Mouse (Mus musculus) heart, embryonic 11.5 days (tissue): ENCODE data around the gene Timp3. TPM values are rescaled to one million over a fixed set of nuclear protein-coding genes. Genes with fewer than 3 reads are reported as not detected.
A peak's percentile ranks its signal among the peaks of the same experiment; 100 is the strongest.

ENCODE experiments used
- ATAC-seq: fragments of 200-750 bp; cut with Nextera tagmentation; replicated peaks from 2 replicates; pipeline ENCODE4 v1.8.0; 2017; ENCODE audit warnings: moderate library complexity; ENCODE audit not compliant: insufficient number of reproducible peaks, low FRiP score, low TSS enrichment
- H3K27ac ChIP-seq: fragments of 300-500 bp; sonication (generic); 2 replicates; pipeline ENCODE4 v1.5.1; 2014; ENCODE audit warnings: mild to moderate bottlenecking, low read depth, low read length
- H3K27me3 ChIP-seq: fragments of 300-500 bp; sonication (generic); 2 replicates; pipeline ENCODE4 v1.6.1; 2014; ENCODE audit warnings: mild to moderate bottlenecking, low read length, mixed read lengths; ENCODE audit not compliant: control insufficient read depth, insufficient read depth
- H3K36me3 ChIP-seq: fragments of 300-500 bp; sonication (generic); 2 replicates; pipeline ENCODE4 v1.6.1; 2014; ENCODE audit warnings: mild to moderate bottlenecking, low read length, moderate library complexity, mixed read lengths; ENCODE audit not compliant: control insufficient read depth, insufficient read depth
- H3K4me1 ChIP-seq: fragments of 300-500 bp; sonication (generic); 2 replicates; pipeline ENCODE4 v1.6.1; 2014; ENCODE audit warnings: low read length; ENCODE audit not compliant: control insufficient read depth, insufficient read depth
- H3K4me2 ChIP-seq: fragments of 300-500 bp; sonication (generic); 2 replicates; pipeline ENCODE4 v1.6.1; 2014; ENCODE audit warnings: mild to moderate bottlenecking, moderate library complexity
- H3K4me3 ChIP-seq: fragments of 300-500 bp; sonication (generic); 2 replicates; pipeline ENCODE4 v1.5.1; 2014; ENCODE audit warnings: low read depth, low read length
- H3K9ac ChIP-seq: fragments of 300-500 bp; sonication (generic); 2 replicates; pipeline ENCODE4 v1.6.1; 2014; ENCODE audit warnings: mild to moderate bottlenecking, low read depth, low read length, moderate library complexity
- H3K9me3 ChIP-seq: fragments of 300-500 bp; sonication (generic); replicated peaks from 2 replicates; pipeline ENCODE4 v1.6.1; 2016; ENCODE audit warnings: low read length; ENCODE audit not compliant: control insufficient read depth
- WGBS: fragments of 180-500 bp; shearing (Covaris S2); extraction: QIAGEN DNeasy Blood & Tissue Kit; methylation state at CpG from one replicate; pipeline ENCODE4 v1.1.7; 2014; ENCODE audit not compliant: insufficient replicate concordance; 5-methylcytosine and 5-hydroxymethylcytosine counted together
- polyA plus RNA-seq: library from polyadenylated mRNA; unstranded; fragments of >200 nt; fragmentation: Nextera tagmentation; extraction: Ambion mirVana; gene quantifications from 2 replicates; pipeline ENCODE4 v1.2.1, GENCODE M21; 2014

Timp3 gene
- polyA plus RNA-seq, 1 experiment from 2014 or later = 56.6 TPM

DNA sequence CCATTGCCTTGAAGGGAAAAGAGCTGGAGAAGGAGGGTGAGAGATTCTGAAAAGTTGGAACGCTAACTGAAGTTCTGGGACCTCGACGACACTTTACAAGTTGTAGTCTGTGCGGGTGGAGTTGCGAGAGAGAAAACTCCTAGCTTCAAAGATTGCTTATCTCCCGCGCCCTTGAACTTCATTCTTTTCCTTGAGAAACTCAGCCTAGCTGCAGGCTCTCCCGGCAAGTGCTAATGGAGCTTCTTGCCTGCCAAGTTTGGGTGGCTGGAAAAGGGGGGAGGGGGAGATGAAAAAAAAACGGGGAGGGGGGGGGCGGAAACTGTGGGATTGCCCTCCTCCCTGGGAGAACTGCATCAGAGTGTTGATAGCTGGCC lies 932 bp downstream of the Timp3 start:
- WGBS = 0% methylated on average over 10 of the region's 10 CpGs
- ATAC-seq = no peak
- Histone ChIP-seq H3K9me3 (no peaks in the 10 kb centered on the region), H3K4me2 (peak overlapping the region; percentile 91), H3K27me3 (peaks cover 8% of the 10 kb centered on the region; the same call in 1 of the 2 replicates), H3K4me1 (peaks cover 21% of the 10 kb centered on the region; the same call in 1 of the 2 replicates), H3K36me3 (no peaks in the 10 kb centered on the region), H3K4me3 (peak overlapping the region; percentile 78), H3K27ac (peak overlapping the region; percentile 12; the same call in 1 of the 2 replicates), H3K9ac (peak overlapping the region; percentile 86)

GRCm38 (mm10) chr10:86301593-86302317 lies 1.6 kb downstream of the Timp3 start:
- Histone ChIP-seq H3K4me1 (peaks cover 21% of the 10 kb centered on the region; the same call in 1 of the 2 replicates), H3K9ac (peak overlapping the region; percentile 86), H3K27ac (peak overlapping the region; percentile 81), H3K27me3 (peaks cover 8% of the 10 kb centered on the region; the same call in 1 of the 2 replicates), H3K9me3 (no peaks in the 10 kb centered on the region), H3K4me3 (peak overlapping the region; percentile 78), H3K36me3 (0 out of 2 replicates have a peak, but pooled peaks cover 2% of the 10 kb centered on the region), H3K4me2 (peak overlapping the region; percentile 91)
- ATAC-seq = no peak
- WGBS = 10% methylated on average over 4 of the region's 4 CpGs

DNA sequence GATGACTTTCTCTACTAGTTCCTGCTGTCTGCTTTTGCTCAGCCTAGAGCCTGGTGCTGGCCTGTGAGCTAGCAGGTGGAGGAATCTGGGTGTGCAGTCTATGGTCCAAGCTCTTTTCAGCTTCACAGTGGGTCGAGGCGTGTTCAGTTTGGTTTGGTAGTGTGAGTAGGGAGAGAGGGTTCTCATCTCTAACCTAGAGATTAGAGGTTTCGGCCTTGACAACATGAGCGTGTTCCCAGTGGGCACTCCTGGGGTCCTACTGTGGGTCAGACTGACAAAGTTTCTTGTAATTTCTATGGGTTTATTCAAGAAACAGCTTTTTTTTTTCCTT lies 2.1 kb downstream of the Timp3 start:
- H3K4me1 ChIP-seq = peaks cover 21% of the 10 kb centered on the region; the same call in 1 of the 2 replicates
- 0 out of 2 replicates have a peak, but pooled peaks cover 2% of the 10 kb centered on the region for H3K36me3 ChIP-seq
- H3K4me2 ChIP-seq = peak overlapping the region; percentile 91
- ATAC-seq = no peak
- peak overlapping the region; percentile 81 for H3K27ac ChIP-seq
- peak overlapping the region; percentile 86 for H3K9ac ChIP-seq
- WGBS = 53% methylated on average over 4 of the region's 4 CpGs
- H3K9me3 ChIP-seq = no peaks in the 10 kb centered on the region
- H3K4me3 ChIP-seq = peak overlapping the region; percentile 78
- 0 out of 2 replicates have a peak, but pooled peaks cover 5% of the 10 kb centered on the region for H3K27me3 ChIP-seq

DNA sequence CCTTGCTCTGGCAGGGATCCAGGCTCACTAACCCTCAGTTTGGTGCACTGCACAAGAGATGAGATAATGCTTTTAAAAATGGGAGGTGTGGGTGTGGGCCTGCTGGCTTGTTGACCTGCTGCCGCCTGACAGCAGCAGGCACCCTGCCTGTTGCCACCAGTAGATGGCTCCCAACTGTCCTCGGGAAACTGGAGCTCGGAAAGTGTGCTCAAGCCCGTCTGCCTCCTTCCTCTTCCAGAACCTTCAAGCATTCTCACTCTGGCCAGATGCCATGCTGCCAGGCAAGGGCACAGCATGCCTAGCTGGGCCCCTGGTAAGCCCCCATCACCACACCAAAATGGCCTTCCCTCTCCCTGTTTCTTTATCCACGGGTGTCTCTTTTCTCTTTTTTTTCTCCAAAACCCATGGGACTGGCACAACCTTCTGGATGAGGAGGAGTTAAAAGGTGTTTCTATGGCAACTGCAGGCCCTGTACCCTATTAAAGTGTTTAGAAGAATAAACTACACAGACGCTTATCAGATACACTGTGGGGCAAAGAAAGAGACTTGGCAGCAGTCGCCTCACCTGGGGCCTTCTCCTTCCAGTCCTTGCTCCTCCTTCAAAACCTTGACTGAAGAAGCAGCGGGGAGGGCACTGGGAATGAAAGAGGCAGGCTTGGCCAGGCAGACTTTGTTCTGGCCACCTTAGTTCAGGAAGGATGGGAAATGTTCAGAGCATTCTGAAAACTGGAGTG lies 2.8 kb downstream of the Timp3 start:
- peak overlapping the region; percentile 78 for H3K4me3 ChIP-seq
- WGBS = 26% methylated on average over 8 of the region's 8 CpGs
- peaks cover 21% of the 10 kb centered on the region; the same call in 1 of the 2 replicates for H3K4me1 ChIP-seq
- H3K27me3 ChIP-seq = 0 out of 2 replicates have a peak, but pooled peaks cover 2% of the 10 kb centered on the region
- H3K27ac ChIP-seq = 0 out of 2 replicates have a peak overlapping the region, but pooled peaks have one; percentile 81
- 0 out of 2 replicates have a peak, but pooled peaks cover 2% of the 10 kb centered on the region for H3K36me3 ChIP-seq
- peak; percentile 20; the same call in 1 of the 2 replicates for ATAC-seq
- peak overlapping the region; percentile 91 for H3K4me2 ChIP-seq
- H3K9me3 ChIP-seq = no peaks in the 10 kb centered on the region
- peak overlapping the region; percentile 30; the same call in 1 of the 2 replicates for H3K9ac ChIP-seq

GRCm38 (mm10) chr10:86303495-86303876 lies 3.3 kb downstream of the Timp3 start:
- no peak for ATAC-seq
- peak overlapping the region; percentile 91; the same call in 1 of the 2 replicates for H3K4me2 ChIP-seq
- 0 out of 2 replicates have a peak, but pooled peaks cover 2% of the 10 kb centered on the region for H3K36me3 ChIP-seq
- no peaks in the 10 kb centered on the region for H3K27me3 ChIP-seq
- no peak overlapping the region for H3K27ac ChIP-seq
- H3K4me3 ChIP-seq = no peak overlapping the region; the same call in 1 of the 2 replicates
- no peaks in the 10 kb centered on the region for H3K9me3 ChIP-seq
- 50% methylated on average over 2 of the region's 2 CpGs for WGBS
- peaks cover 21% of the 10 kb centered on the region; the same call in 1 of the 2 replicates for H3K4me1 ChIP-seq
- peak overlapping the region; percentile 30; the same call in 1 of the 2 replicates for H3K9ac ChIP-seq

- no peak for ATAC-seq
- Histone ChIP-seq H3K9ac (no peak overlapping the region), H3K27ac (no peak overlapping the region)
Measured at GRCm38 (mm10) chr10:86304583-86304982, 4.4 kb downstream of the Timp3 start.

DNA sequence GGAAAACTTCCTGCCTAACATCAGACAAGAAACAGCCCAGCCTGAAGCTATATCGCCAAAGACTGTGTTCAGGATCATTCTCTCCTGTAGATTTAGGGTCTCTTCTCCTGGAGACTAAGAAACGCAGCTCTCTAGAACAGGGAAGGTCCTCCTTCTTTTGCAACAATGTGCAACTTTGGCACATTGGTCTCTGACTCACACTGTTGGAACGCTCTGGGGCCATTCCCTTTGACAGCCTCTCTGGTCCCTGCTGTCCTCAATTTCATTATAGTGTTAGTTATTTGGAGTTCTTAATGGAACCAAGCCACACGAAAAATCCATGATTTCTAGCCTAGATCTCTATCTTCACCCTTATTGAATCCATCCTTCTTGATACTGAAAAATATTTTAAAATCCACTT lies 7.1 kb downstream of the Timp3 start:
- H3K4me3 ChIP-seq = no peak overlapping the region
- no peak overlapping the region for H3K4me2 ChIP-seq
- H3K4me1 ChIP-seq = peaks cover 15% of the 10 kb centered on the region; the same call in 1 of the 2 replicates
- H3K9ac ChIP-seq = no peak overlapping the region
- H3K27me3 ChIP-seq = no peaks in the 10 kb centered on the region
- 0 out of 2 replicates have a peak, but pooled peaks cover 2% of the 10 kb centered on the region for H3K36me3 ChIP-seq
- no peaks in the 10 kb centered on the region for H3K9me3 ChIP-seq
- 89% methylated on average over 4 of the region's 4 CpGs for WGBS
- no peak for ATAC-seq
- H3K27ac ChIP-seq = no peak overlapping the region

More at GRCm38 (mm10) chr10:86304583-86304982, 4.4 kb downstream of the Timp3 start:
- H3K4me2 ChIP-seq = no peak overlapping the region
- 0 out of 2 replicates have a peak, but pooled peaks cover 2% of the 10 kb centered on the region for H3K36me3 ChIP-seq
- WGBS = 18% methylated on average over 2 of the region's 2 CpGs
- H3K27me3 ChIP-seq = no peaks in the 10 kb centered on the region
- no peak overlapping the region for H3K4me3 ChIP-seq
- H3K4me1 ChIP-seq = peaks cover 21% of the 10 kb centered on the region; the same call in 1 of the 2 replicates
- H3K9me3 ChIP-seq = no peaks in the 10 kb centered on the region

DNA sequence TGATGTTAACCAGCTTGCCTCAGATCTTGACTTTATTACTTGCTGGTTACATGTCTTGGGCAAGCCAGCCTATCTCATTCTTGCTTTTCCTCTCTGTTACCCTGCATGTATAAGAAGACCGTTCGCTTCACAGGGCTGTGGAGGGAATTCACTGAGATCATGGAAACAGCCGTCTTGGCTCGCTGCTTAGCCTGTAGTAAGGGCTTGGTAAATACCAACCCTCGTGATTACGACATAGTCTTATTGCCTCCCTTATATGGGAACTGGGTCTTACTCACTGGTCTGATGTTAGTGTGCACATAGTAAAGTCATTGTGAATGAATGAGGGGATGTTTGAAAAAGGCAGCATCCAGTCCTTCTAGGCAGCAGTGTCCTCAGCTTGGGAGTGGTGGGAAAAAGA lies 10.4 kb downstream of the Timp3 start:
- Histone ChIP-seq H3K27me3 (no peaks in the 10 kb centered on the region), H3K9me3 (no peaks in the 10 kb centered on the region), H3K4me1 (peaks cover 19% of the 10 kb centered on the region), H3K4me2 (no peak overlapping the region), H3K9ac (no peak overlapping the region), H3K27ac (no peak overlapping the region), H3K36me3 (0 out of 2 replicates have a peak, but pooled peaks cover 2% of the 10 kb centered on the region), H3K4me3 (no peak overlapping the region)
- ATAC-seq = no peak
- 53% methylated on average over 6 of the region's 6 CpGs for WGBS
